Mouse (Mus musculus): ENCODE measurements around the gene Csf2.

DNA sequence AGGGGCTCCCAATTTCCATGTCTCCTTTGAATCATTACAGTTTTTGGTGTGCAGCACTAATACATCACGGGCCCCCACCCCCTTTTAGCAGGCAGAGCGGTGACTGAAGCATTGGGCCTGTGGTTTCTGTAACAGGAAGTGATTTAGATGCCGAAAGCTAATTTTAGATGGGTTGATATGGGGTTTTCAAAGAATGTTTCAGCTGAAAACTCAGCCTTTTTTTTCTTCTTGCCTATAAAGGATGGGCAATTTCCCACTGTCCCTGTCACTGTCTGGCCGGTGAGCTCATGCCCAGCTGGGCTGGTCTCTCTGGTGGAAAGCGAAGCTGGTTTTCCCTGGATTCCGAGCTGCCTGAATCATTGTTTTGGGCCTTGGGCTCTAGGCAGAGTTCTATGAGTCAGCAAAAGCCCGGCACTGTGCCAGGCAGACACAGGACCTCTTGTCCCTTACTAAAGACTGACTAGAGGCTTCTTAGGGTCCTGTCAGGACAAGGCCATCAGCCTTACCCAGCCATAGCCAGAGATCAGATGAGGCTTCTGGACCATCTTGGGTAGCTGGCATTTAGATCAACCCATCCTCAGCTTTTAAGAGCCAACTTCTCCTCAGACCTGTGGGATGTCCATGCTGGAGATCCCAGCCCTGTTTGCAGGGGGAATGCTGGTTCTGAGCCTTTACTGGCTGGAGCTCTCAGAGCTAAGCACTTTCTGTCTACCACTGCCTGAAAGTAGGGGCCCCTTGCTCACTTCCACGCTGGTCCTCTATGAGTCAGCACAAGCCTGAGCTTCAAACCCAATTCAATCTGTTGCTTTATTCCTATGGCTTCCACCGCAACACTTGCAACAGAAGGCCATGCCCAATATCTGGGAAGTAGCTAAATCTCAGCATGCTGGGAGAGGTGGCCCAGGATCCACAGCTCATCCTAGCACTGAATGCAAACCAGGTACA lies 34.7 kb downstream of the Csf2 start:
- TF ChIP-seq POLR2A (IDR thresholded peaks at IDR 0.05; ENCODE audit: borderline replicate concordance, extremely low read depth, insufficient read depth, insufficient read length, poor library complexity, severe bottlenecking) (no peak), CTCF (IDR thresholded peaks at IDR 0.05; ENCODE audit: borderline replicate concordance, extremely low read depth, insufficient read depth, insufficient read length) (no peak)
